Mouse (Mus musculus) retina, adult 2 months (tissue): Measurements from ENCODE around the gene Atad5.
"Not testable (repeated sequence)": the region's sequence is repeated elsewhere in the genome, so short reads cannot be mapped to it uniquely, and the experiment has no call there.

Experiments used
- DNase-seq: peaks from one replicate; pipeline ENCODE4 v3.0.0-alpha.2; 2012; ENCODE audit warnings: low read depth, low spot score

Atad5 gene

GRCm38 (mm10) chr11:80088917-80089816, at the start of gene Atad5:
TSS of gene Atad5 (plus strand) at chr11:80089400.
- peak; percentile 76 for DNase-seq

GRCm38 (mm10) chr11:80042615-80043418, 46.4 kb upstream of the Atad5 start:
- no peak for DNase-seq

GRCm38 (mm10) chr11:80043419-80043817, 45.8 kb upstream of the Atad5 start:
- DNase-seq, result no peak

- DNase-seq, result no peak
These were observed 42.3 kb upstream of the Atad5 start for GRCm38 (mm10) chr11:80046856-80047255.

GRCm38 (mm10) chr11:80050088-80050487, 39.1 kb upstream of the Atad5 start:
- DNase-seq, result no peak

- DNase-seq, result no peak
These were observed 36.7 kb upstream of the Atad5 start for GRCm38 (mm10) chr11:80052456-80052855.

GRCm38 (mm10) chr11:80053171-80053570, 36.0 kb upstream of the Atad5 start:
- DNase-seq, result no peak

- DNase-seq, result no peak
These were observed 34.5 kb upstream of the Atad5 start for GRCm38 (mm10) chr11:80054659-80055058.

GRCm38 (mm10) chr11:80056141-80056540, 33.1 kb upstream of the Atad5 start:
- no peak for DNase-seq

- DNase-seq, result no peak
These were observed 27.0 kb upstream of the Atad5 start for GRCm38 (mm10) chr11:80062159-80062558.

GRCm38 (mm10) chr11:80066373-80066772, 22.8 kb upstream of the Atad5 start:
- not testable (repeated sequence) for DNase-seq

- DNase-seq, result no peak
These were observed 21.6 kb upstream of the Atad5 start for GRCm38 (mm10) chr11:80067558-80067957.

- no peak for DNase-seq
These were observed 19.4 kb upstream of the Atad5 start for GRCm38 (mm10) chr11:80069815-80070214.

GRCm38 (mm10) chr11:80071039-80071438, 18.2 kb upstream of the Atad5 start:
- no peak for DNase-seq

- no peak for DNase-seq
These were observed 16.8 kb upstream of the Atad5 start for GRCm38 (mm10) chr11:80072365-80072764.

GRCm38 (mm10) chr11:80075608-80076277, 13.5 kb upstream of the Atad5 start:
- no peak for DNase-seq

GRCm38 (mm10) chr11:80077784-80078545, 11.2 kb upstream of the Atad5 start:
- no peak for DNase-seq

- no peak for DNase-seq
These were observed 10.4 kb upstream of the Atad5 start for GRCm38 (mm10) chr11:80078831-80079230.

GRCm38 (mm10) chr11:80079751-80080150, 9.4 kb upstream of the Atad5 start:
- DNase-seq, result no peak

GRCm38 (mm10) chr11:80080381-80080825, 8.8 kb upstream of the Atad5 start:
- no peak for DNase-seq
